Mouse (Mus musculus) spleen, adult 2 months (tissue): ENCODE data around the gene Gpr171.

ENCODE experiments used
- CTCF ChIP-seq: fragments of 200-500 bp; IDR thresholded peaks from 2 replicates; pipeline ENCODE4 v1.5.1; 2011; ENCODE audit warnings: mild to moderate bottlenecking, inconsistent platforms; ENCODE audit not compliant: insufficient read depth, insufficient read length, insufficient replicate concordance; ENCODE audit errors: extremely low read depth
- POLR2A ChIP-seq: fragments of 200-500 bp; IDR thresholded peaks from 2 replicates; pipeline ENCODE4 v1.6.1; 2011; ENCODE audit warnings: low read depth, low read length, inconsistent platforms

- TF ChIP-seq CTCF (no peak), POLR2A (no peak)
These were observed 3.1 kb downstream of the Gpr171 start for GRCm38 (mm10) chr3:59098540-59098939.
